ENCODE assay signal across 13 mouse cellular contexts in genomic region chr7:78026992-78027615, GRCm38 (mm10).
DNase-seq lines count a peak whose midpoint lies in the region; ATAC-seq and TF ChIP-seq lines count a peak whose summit lies in the region.
"Had no signal": no experiment of that assay in that cellular context is flagged by ENCODE, and none has a peak within 500 bp of the region (broad histone marks: within the 10 kb centered on the region; RNA-seq: fewer than 3 reads in every experiment).

No protein-coding gene starts in this region.

- TF ChIP-seq EP300 in stomach, postnatal 0 days (optimal IDR thresholded peaks at IDR 0.05): no peak

- TF ChIP-seq CTCF in brain, embryonic 14.5 days (IDR thresholded peaks at IDR 0.05; ENCODE audit: borderline replicate concordance, extremely low read depth, insufficient read depth, insufficient read length): no peak
- no peak for TF ChIP-seq CTCF in stomach, postnatal 0 days (IDR thresholded peaks at IDR 0.05; ENCODE audit: low read depth)
- no peak for TF ChIP-seq CTCF in gastrocnemius, adult 2 months (IDR thresholded peaks at IDR 0.05)

- no peaks in the 10 kb centered on the region for H3K4me1 ChIP-seq in forebrain, embryonic 14.5 days (ENCODE audit: control insufficient read depth, insufficient read depth, low read length)
- H3K4me1 ChIP-seq in forebrain, embryonic 10.5 days: no peaks in the 10 kb centered on the region
- H3K4me1 ChIP-seq in stomach, postnatal 0 days (replicated peaks; ENCODE audit: control insufficient read depth, insufficient read depth): no peaks in the 10 kb centered on the region
- H3K4me1 ChIP-seq: hindbrain, embryonic 15.5 days had no signal

- WGBS in forebrain, embryonic 14.5 days: 71% methylated on average over 4 of the region's 4 CpGs
- WGBS in forebrain, embryonic 10.5 days: 77% methylated on average over 4 of the region's 4 CpGs
- WGBS in stomach, postnatal 0 days: 58% methylated on average over 4 of the region's 4 CpGs

- intact Hi-C loops in left cerebral cortex, postnatal 36 days (cut with DNase I): no loop called here
- intact Hi-C loops in gastrocnemius, adult 2 months (cut with DNase I): no loop called here

- no peaks in the 10 kb centered on the region for H3K27me3 ChIP-seq in forebrain, embryonic 14.5 days (replicated peaks; ENCODE audit: control insufficient read depth, insufficient read depth, low read length)
- no peaks in the 10 kb centered on the region for H3K27me3 ChIP-seq in forebrain, embryonic 10.5 days (ENCODE audit: poor library complexity, severe bottlenecking)
- H3K27me3 ChIP-seq in stomach, postnatal 0 days (ENCODE audit: control insufficient read depth, insufficient read depth, low read length): no peaks in the 10 kb centered on the region
- H3K27me3 ChIP-seq: hindbrain, embryonic 15.5 days had no signal

- H3K4me2 ChIP-seq in forebrain, embryonic 14.5 days (ENCODE audit: low read length): no peak overlapping the region
- H3K4me2 ChIP-seq in stomach, postnatal 0 days (replicated peaks; ENCODE audit: low read depth): no peak overlapping the region
- H3K4me2 ChIP-seq: heart, embryonic 11.5 days; hindbrain, embryonic 15.5 days; liver, embryonic 11.5 days had no signal

- no peak overlapping the region for H3K9ac ChIP-seq in forebrain, embryonic 14.5 days (ENCODE audit: low read length)
- H3K9ac ChIP-seq in stomach, postnatal 0 days (ENCODE audit: low read length): no peak overlapping the region
- H3K9ac ChIP-seq: hindbrain, embryonic 15.5 days had no signal

- no peak overlapping the region for H3K4me3 ChIP-seq in forebrain, embryonic 14.5 days (ENCODE audit: low read depth, low read length)
- H3K4me3 ChIP-seq in forebrain, embryonic 10.5 days: no peak overlapping the region
- H3K4me3 ChIP-seq in stomach, postnatal 0 days (ENCODE audit: low read depth, low read length): no peak overlapping the region
- H3K4me3 ChIP-seq in gastrocnemius, adult 2 months: no peak overlapping the region
- H3K4me3 ChIP-seq: hindbrain, embryonic 15.5 days had no signal

- no peaks in the 10 kb centered on the region for H3K9me3 ChIP-seq in forebrain, embryonic 14.5 days (replicated peaks; ENCODE audit: control insufficient read depth, low read length)
- H3K9me3 ChIP-seq in forebrain, embryonic 10.5 days: no peaks in the 10 kb centered on the region
- no peaks in the 10 kb centered on the region for H3K9me3 ChIP-seq in stomach, postnatal 0 days (ENCODE audit: control insufficient read depth, low read length)
- H3K9me3 ChIP-seq: hindbrain, embryonic 15.5 days had no signal

- H3K36me3 ChIP-seq in forebrain, embryonic 14.5 days (ENCODE audit: control insufficient read depth, insufficient read depth, low read length): no peaks in the 10 kb centered on the region
- H3K36me3 ChIP-seq in forebrain, embryonic 10.5 days (replicated peaks): no peaks in the 10 kb centered on the region
- no peaks in the 10 kb centered on the region for H3K36me3 ChIP-seq in stomach, postnatal 0 days (ENCODE audit: control insufficient read depth, insufficient read depth, low read length)
- H3K36me3 ChIP-seq: hindbrain, embryonic 15.5 days had no signal

- no peak for ATAC-seq in forebrain, embryonic 14.5 days
- no peak for ATAC-seq in stomach, postnatal 0 days (ENCODE audit: low FRiP score, low TSS enrichment)
- ATAC-seq in megakaryocyte, adult 5-6 weeks (ENCODE audit: poor library complexity, severe bottlenecking): no peak

- DNase-seq in forebrain, embryonic 14.5 days (ENCODE audit: low spot score): peak; percentile 17
- no peak for DNase-seq in forebrain, embryonic 10.5 days (ENCODE audit: extremely low spot score, low spot score)
- DNase-seq in brain, embryonic 14.5 days (ENCODE audit: low read depth): peak; percentile 47
- DNase-seq in hindlimb bud, embryonic 11.5 days (ENCODE audit: extremely low spot score, low read depth, low spot score): peak; percentile 24
- DNase-seq in left cerebral cortex, postnatal 36 days (ENCODE audit: low spot score in 2 of 2): peak; percentile 35 to 44
- DNase-seq in stomach, postnatal 0 days (ENCODE audit: low spot score): no peak
- no peak for DNase-seq in gastrocnemius, adult 2 months
- DNase-seq: kidney, postnatal 10 days; lung, postnatal 4 days had no signal

- no peak overlapping the region for H3K27ac ChIP-seq in forebrain, embryonic 14.5 days (ENCODE audit: low read depth, low read length)
- H3K27ac ChIP-seq in forebrain, embryonic 10.5 days: no peak overlapping the region
- H3K27ac ChIP-seq in stomach, postnatal 0 days (replicated peaks): no peak overlapping the region
- H3K27ac ChIP-seq in gastrocnemius, adult 2 months: no peak overlapping the region
- H3K27ac ChIP-seq: hindbrain, embryonic 15.5 days had no signal

- no peak for TF ChIP-seq POLR2A in brain, embryonic 14.5 days (IDR thresholded peaks at IDR 0.05; ENCODE audit: borderline replicate concordance, extremely low read depth, insufficient read depth, insufficient read length, poor library complexity, severe bottlenecking)

Comparison
In these comparisons a context has a peak if more than half of its experiments do, and no peak if none do; other contexts are left out.
1. DNase-seq: peak in forebrain, embryonic 14.5 days (single experiment), brain, embryonic 14.5 days (single experiment), hindlimb bud, embryonic 11.5 days (single experiment) and left cerebral cortex, postnatal 36 days (2 of 2); none in forebrain, embryonic 10.5 days (single experiment), stomach, postnatal 0 days (single experiment) and gastrocnemius, adult 2 months (single experiment).